Mouse (Mus musculus) lung, postnatal 0 days (tissue): ENCODE results near the gene Fnbp1. TPM values are rescaled to one million over a fixed set of nuclear protein-coding genes. Genes with fewer than 3 reads are reported as not detected.

Source experiments
- ATAC-seq: fragments of 200-750 bp; cut with Nextera tagmentation; 2 replicates; pipeline ENCODE4 v1.8.0; 2017; ENCODE audit warnings: moderate library complexity
- DNase-seq: peaks from one replicate; pipeline ENCODE4 v3.0.0-alpha.2; 2016; ENCODE audit warnings: low spot score
- H3K27ac ChIP-seq: fragments of 300-500 bp; sonication (generic); 2 replicates; pipeline ENCODE4 v1.5.1; 2014; ENCODE audit warnings: antibody characterized with exemption, mild to moderate bottlenecking, low read length, mixed read lengths
- H3K27me3 ChIP-seq: fragments of 300-500 bp; sonication (generic); replicated peaks from 2 replicates; pipeline ENCODE4 v1.6.1; 2014; ENCODE audit warnings: low read length, mixed read lengths; ENCODE audit not compliant: insufficient read depth
- H3K36me3 ChIP-seq: fragments of 300-500 bp; sonication (generic); 2 replicates; pipeline ENCODE4 v1.6.1; 2014; ENCODE audit warnings: low read length, mixed read lengths; ENCODE audit not compliant: insufficient read depth
- H3K4me1 ChIP-seq: fragments of 300-500 bp; sonication (generic); 2 replicates; pipeline ENCODE4 v1.6.1; 2014; ENCODE audit warnings: antibody characterized with exemption, low read depth, low read length, mixed read lengths; ENCODE audit not compliant: insufficient read depth
- H3K4me2 ChIP-seq: fragments of 300-500 bp; sonication (generic); replicated peaks from 2 replicates; pipeline ENCODE4 v1.6.1; 2014; ENCODE audit warnings: low read depth, mild to moderate bottlenecking, low read length, moderate library complexity, mixed read lengths
- H3K4me3 ChIP-seq: fragments of 300-500 bp; sonication (generic); 2 replicates; pipeline ENCODE4 v1.5.1; 2014; ENCODE audit warnings: low read depth, low read length
- H3K9ac ChIP-seq: fragments of 300-500 bp; sonication (generic); replicated peaks from 2 replicates; pipeline ENCODE4 v1.6.1; 2014; ENCODE audit warnings: low read depth, mild to moderate bottlenecking
- H3K9me3 ChIP-seq: fragments of 300-500 bp; sonication (generic); 2 replicates; pipeline ENCODE4 v1.6.1; 2016; ENCODE audit warnings: low read length, mixed read lengths
- CTCF ChIP-seq: IDR thresholded peaks from 2 replicates; pipeline ENCODE4 v1.5.1; 2016; ENCODE audit warnings: antibody characterized with exemption, mild to moderate bottlenecking
- EP300 ChIP-seq: IDR thresholded peaks from 2 replicates; pipeline ENCODE4 v1.6.1; 2016; ENCODE audit warnings: antibody characterized with exemption, mild to moderate bottlenecking, control low read depth
- WGBS: fragments of 180-500 bp; shearing (Covaris S2); extraction: QIAGEN DNeasy Blood & Tissue Kit; methylation state at CpG from one replicate; pipeline ENCODE4 v1.1.7; 2014; 5-methylcytosine and 5-hydroxymethylcytosine counted together
- polyA plus RNA-seq: library from polyadenylated mRNA; unstranded; fragments of >200 nt; fragmentation: Nextera tagmentation; extraction: Ambion mirVana; gene quantifications from 2 replicates; pipeline ENCODE4 v1.2.1, GENCODE M21; 2015

The Fnbp1 gene
- polyA plus RNA-seq, 1 experiment from 2014 or later = 7.2 TPM

GRCm38 (mm10) chr2:31143768-31144695 is 2.2 kb upstream of the Fnbp1 start:
- 54% methylated on average over 16 of the region's 16 CpGs for WGBS

GRCm38 (mm10) chr2:31143326-31143725 is 1.5 kb upstream of the Fnbp1 start:
- no peak overlapping the region for H3K9ac ChIP-seq
- 73% methylated on average over 6 of the region's 6 CpGs for WGBS
- H3K4me1 ChIP-seq = peaks cover 3% of the 10 kb centered on the region; the same call in 1 of the 2 replicates
- H3K36me3 ChIP-seq = no peaks in the 10 kb centered on the region
- H3K9me3 ChIP-seq = no peaks in the 10 kb centered on the region
- H3K27ac ChIP-seq = no peak overlapping the region
- H3K4me2 ChIP-seq = no peak overlapping the region
- no peaks in the 10 kb centered on the region for H3K27me3 ChIP-seq
- ATAC-seq = no peak
- DNase-seq = no peak
- TF ChIP-seq CTCF (no peak), EP300 (no peak)
- H3K4me3 ChIP-seq = no peak overlapping the region

More at GRCm38 (mm10) chr2:31143768-31144695, 2.2 kb upstream of the Fnbp1 start:
- DNase-seq (no peak), ATAC-seq (no peak)
- no peak for TF ChIP-seq CTCF
- no peak for TF ChIP-seq EP300
- Histone ChIP-seq H3K27me3 (no peaks in the 10 kb centered on the region), H3K9ac (no peak overlapping the region), H3K4me1 (peaks cover 3% of the 10 kb centered on the region; the same call in 1 of the 2 replicates), H3K4me2 (no peak overlapping the region; the same call in 1 of the 2 replicates), H3K4me3 (no peak overlapping the region), H3K9me3 (no peaks in the 10 kb centered on the region), H3K36me3 (no peaks in the 10 kb centered on the region), H3K27ac (0 out of 2 replicates have a peak overlapping the region, but pooled peaks have one; percentile 9)

GRCm38 (mm10) chr2:31142505-31142904 is 697 bp upstream of the Fnbp1 start:
- DNase-seq (no peak), ATAC-seq (no peak)
- peaks cover 3% of the 10 kb centered on the region; the same call in 1 of the 2 replicates for H3K4me1 ChIP-seq
- 30% methylated on average over 3 of the region's 3 CpGs for WGBS
- peak overlapping the region; percentile 92 for H3K4me2 ChIP-seq
- H3K36me3 ChIP-seq = no peaks in the 10 kb centered on the region
- TF ChIP-seq CTCF (peak; percentile 45), EP300 (no peak)
- H3K9ac ChIP-seq = no peak overlapping the region
- H3K4me3 ChIP-seq = peak overlapping the region; percentile 90
- H3K27me3 ChIP-seq = no peaks in the 10 kb centered on the region
- no peak overlapping the region for H3K27ac ChIP-seq
- no peaks in the 10 kb centered on the region for H3K9me3 ChIP-seq

- ATAC-seq = peak; percentile 57
- DNase-seq = no peak
- H3K36me3 ChIP-seq = no peaks in the 10 kb centered on the region
- peak overlapping the region; percentile 92 for H3K4me2 ChIP-seq
- no peak for TF ChIP-seq EP300
- TF ChIP-seq CTCF = no peak
- WGBS = under 1% methylated on average over 66 of the region's 78 CpGs
- H3K27ac ChIP-seq = peak overlapping the region; percentile 68
- peak overlapping the region; percentile 90 for H3K4me3 ChIP-seq
- H3K9me3 ChIP-seq = no peaks in the 10 kb centered on the region
- H3K9ac ChIP-seq = peak overlapping the region; percentile 81
- H3K27me3 ChIP-seq = no peaks in the 10 kb centered on the region
- peaks cover 3% of the 10 kb centered on the region; the same call in 1 of the 2 replicates for H3K4me1 ChIP-seq
Measured at GRCm38 (mm10) chr2:31141074-31141866, 538 bp downstream of the Fnbp1 start.

- Histone ChIP-seq H3K36me3 (no peaks in the 10 kb centered on the region), H3K9me3 (no peaks in the 10 kb centered on the region), H3K27me3 (no peaks in the 10 kb centered on the region), H3K27ac (no peak overlapping the region), H3K4me2 (peak overlapping the region; percentile 92), H3K4me3 (peak overlapping the region; percentile 90), H3K9ac (peak overlapping the region; percentile 81), H3K4me1 (peaks cover 3% of the 10 kb centered on the region; the same call in 1 of the 2 replicates)
- TF ChIP-seq EP300 (no peak), CTCF (no peak)
- WGBS = 5% methylated on average over 10 of the region's 10 CpGs
- no peak for DNase-seq
- ATAC-seq = no peak
Measured at GRCm38 (mm10) chr2:31140772-31141073, 1.1 kb downstream of the Fnbp1 start.
